Mouse (Mus musculus) brain, embryonic 18.5 days (tissue): ENCODE measurements around the gene Napsa.

Source experiments
- DNase-seq: peaks from one replicate; pipeline ENCODE4 v3.0.0-alpha.2; 2012; ENCODE audit warnings: low read depth, low spot score

The Napsa gene

DNA sequence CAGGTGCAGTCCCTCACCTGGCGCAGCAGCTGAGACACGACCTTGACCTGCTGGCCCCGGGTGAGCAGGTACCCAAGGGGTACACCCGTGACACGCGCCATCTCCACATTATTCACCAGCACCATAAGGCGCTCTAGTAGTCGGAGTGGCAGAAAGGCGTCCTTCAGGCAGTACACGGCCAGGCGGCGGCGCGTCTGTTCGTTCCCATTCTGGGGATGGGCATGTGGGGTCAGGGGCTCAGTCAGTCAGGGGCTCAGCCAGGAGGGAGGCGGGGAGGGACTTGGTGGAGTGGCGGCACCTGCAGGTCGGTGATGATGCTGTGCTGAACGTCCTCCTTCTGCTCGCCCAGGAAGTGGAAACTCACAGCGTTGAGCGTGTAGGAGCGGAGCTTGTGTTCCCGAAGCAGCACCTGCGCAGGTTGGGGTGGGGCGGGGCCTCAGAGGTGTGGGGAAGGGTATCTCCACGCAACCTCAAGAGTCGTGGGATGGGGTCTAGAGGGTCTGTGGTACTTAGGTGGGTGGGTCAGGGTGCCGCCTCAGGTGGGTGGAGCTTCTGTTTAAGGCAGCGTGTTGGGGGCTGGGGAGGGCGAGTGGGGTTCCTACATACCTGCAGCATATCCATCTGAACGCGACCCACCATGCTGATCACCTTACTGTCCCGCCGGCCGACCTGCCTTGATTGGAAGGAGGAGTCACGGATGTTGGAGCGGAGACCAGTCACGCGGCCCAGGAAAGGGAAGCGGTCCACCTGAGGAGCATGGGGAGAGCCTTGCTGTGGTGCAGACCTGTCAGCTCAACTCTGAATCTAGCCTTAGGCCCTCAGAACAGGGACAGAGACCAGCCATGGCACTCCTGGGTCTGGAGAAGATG, 33.2 kb upstream of the Napsa start:
- no peak for DNase-seq

GRCm38 (mm10) chr7:44542555-44542954, 29.6 kb upstream of the Napsa start:
- DNase-seq = no peak

GRCm38 (mm10) chr7:44543071-44543470, 29.1 kb upstream of the Napsa start:
- no peak for DNase-seq

- no peak for DNase-seq
Observed at GRCm38 (mm10) chr7:44546274-44546673, 25.9 kb upstream of the Napsa start.

GRCm38 (mm10) chr7:44547041-44547440, 25.1 kb upstream of the Napsa start:
- no peak for DNase-seq

DNA sequence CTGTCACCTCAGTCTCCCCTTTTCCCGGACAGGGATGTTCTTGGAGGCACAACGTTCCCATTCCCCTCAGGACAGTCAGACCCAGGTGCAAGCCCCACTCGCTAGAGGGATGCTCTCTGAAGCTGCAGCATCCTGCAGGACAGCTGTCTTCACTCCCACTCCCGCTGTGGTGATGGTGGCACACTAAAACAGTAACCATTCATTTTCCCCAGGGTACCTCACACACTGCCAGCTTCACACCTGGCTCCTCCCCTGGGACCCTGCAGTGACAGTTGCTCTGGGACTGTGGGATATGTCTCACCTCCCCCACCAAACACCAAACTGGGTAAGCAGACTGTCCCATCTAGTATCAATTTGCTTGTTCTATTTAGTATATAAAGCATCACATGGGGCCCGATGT, 24.5 kb upstream of the Napsa start:
- DNase-seq = no peak

DNA sequence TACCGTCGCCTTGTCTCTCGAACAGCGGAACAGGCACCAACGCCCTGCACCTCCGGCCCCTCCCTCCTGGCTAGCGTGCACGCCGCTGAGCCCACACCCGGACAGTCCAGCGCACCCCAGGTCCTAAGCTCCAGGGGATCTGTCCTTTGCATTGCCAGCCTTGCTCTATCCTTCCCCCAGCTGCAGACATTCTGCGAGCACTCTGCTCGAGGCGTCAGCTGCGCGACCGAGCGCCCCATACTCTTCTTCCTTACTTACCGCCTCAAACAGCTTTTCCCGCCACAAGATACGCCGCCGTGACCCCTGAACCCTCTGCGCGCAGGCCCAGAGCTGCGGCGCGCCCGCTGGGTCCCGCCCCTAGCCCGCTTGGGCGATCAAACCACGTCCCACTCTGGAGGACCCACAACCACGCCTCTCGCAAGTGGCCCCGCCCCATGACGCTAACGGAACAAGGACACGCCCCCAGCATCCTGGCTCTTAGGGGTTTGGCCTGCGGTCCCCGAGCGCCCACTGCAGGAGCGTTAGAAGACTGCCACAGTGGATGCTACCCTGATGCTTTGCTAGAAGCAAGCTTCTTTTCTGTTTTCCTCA, 23.6 kb upstream of the Napsa start, which contains the start of gene Pold1:
TSS of gene Pold1 (minus strand) at position 353 of the 591 bp plus-strand sequence.
- DNase-seq = peak; percentile 96

DNA sequence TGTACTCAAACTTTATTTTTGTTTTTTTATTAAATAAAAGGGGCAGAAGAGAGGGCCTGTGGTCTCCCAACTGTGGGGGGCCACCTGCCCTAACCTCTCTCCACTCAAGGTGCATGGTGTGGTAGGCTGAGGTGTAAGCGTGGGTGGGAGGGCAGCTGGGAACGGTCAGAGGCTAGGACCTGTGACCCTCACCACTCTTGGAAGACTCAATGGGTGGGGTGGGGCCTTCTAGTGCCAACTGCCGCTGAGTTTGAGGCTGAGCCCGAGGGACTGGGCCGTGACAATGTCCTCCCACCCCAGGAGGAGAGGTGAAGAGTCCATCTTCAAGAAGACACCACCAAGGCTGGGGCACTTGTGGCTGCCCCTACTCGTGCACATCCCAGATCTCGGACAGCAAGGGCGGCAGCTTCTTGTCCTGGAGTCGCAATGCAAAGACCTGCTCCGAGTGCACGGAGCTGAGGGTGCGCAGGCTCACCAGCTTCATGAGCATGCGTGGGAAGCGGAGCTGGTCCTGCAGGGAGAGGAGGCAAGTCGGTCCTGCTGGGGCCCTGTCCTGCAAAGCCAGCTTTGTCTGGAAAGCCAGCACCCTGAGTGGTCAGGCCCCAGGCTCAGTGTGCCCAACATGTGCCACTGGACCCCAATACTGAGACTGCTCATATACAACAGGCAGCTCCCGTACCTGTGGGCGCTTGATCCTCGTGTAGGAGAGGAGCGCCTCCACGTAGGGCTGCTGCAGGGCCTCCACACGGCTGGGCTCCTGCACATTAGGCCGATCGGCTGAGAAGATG, 22.4 kb upstream of the Napsa start:
- no peak for DNase-seq

- no peak for DNase-seq
Observed at GRCm38 (mm10) chr7:44550409-44550678, 21.8 kb upstream of the Napsa start.

DNA sequence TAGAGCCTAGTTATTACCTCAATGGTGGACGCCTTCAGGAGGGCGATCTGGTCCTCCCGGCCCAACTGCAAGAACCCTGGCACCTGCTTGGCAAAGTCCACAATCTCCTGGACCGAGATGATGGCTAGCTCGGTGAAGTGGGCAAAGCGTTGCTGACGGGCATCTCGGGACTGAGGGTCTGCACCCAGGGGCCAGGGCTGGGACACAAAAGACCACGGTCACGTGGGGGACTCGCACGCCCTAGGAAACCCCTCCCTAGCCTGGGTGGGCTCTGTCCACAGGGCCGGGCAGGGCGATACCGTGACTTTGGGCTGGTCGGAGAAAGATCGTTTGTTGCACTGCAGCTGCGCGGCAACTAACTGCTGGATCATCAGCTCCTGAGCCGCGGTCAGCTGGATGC, 20.9 kb upstream of the Napsa start:
- DNase-seq = no peak

DNA sequence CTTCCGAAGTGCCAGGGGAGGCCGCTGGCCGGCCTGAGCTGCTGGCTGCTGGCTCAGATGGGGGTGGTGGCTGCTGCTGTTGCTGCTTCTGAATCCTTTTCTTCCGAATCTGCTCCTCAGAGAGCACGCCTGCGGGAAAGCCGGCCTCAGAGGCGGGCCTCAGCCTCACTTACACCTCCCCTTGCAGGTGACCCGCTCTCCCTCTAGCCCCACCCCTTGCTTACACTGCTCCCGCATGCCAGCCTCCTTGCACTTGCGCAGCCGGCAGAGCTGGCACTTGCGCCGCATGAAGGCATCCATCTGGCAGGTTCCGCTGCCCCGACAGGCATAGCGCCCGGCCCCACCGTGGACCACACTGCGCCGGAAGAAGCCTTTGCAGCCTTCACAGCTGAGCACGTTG, 20.4 kb upstream of the Napsa start:
- DNase-seq = no peak

GRCm38 (mm10) chr7:44552141-44552908, 19.9 kb upstream of the Napsa start:
- DNase-seq = no peak

GRCm38 (mm10) chr7:44553196-44553764, 18.9 kb upstream of the Napsa start:
- DNase-seq = peak; percentile 65

DNA sequence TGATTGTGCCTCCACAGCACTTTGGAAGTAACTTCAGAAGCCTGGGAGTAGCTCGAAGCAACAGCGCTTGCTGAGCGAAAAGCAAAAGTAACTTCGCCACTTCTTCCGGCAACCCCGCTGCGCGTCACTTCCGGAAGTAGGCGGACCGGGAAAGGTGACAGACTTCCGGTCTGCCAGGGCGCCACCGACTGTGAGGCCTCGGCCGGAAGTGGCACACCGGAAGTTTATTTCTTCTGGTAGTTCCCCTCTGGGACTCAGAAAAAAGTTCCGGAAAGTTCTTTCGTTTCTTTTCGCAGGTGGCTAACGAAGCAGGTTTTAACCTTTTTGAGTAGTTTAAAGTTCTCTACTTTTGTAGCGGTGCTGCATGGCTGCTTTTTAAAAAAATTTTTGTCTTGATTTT, 18.4 kb upstream of the Napsa start, which contains the start of gene Nr1h2:
TSS of gene Nr1h2 (minus strand) at position 126 of the 400 bp plus-strand sequence.
- peak; percentile 83 for DNase-seq

GRCm38 (mm10) chr7:44557629-44558028, 14.6 kb upstream of the Napsa start:
- no peak for DNase-seq

- peak; percentile 55 for DNase-seq
Observed at GRCm38 (mm10) chr7:44560435-44561400, 11.5 kb upstream of the Napsa start.

DNA sequence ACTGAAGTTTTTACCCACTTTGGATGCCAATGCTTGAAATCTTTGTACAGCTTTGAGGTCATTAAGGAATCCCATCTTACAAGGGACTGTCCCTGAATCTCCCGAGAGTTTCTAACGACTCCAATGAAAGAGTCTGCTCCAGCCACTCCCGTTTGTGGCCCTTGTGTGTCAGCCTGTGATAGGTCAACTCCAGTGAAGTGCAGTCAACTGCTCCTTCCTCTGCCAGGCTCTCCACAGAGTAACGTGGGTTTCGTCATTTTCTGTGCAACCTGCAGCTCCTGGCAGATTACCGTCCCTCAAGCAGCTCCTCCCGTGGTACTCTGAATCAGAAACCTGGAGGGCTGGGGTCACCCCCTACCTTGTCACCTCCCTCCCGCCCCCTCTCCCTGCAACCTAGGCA, 8.9 kb upstream of the Napsa start:
- no peak for DNase-seq

DNA sequence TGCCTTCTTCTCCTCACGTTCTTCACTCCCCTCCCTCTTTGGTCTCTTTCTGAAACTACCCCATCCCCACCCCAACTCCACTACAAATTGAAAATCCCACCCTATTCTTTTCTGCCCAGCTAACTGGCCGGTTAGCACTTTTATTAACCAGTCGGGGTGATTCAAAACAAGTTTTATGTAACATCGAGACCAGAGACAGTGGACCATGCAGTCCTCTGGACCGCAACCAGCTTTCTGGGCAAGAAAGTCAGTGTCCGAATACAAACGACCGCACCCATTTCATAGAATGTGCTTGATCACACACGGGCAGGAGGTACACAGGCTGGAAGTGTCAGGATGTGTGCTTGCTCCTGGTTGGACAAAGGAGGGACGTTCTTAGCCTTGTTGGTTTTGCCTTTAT, 7.7 kb upstream of the Napsa start:
- DNase-seq = no peak

DNA sequence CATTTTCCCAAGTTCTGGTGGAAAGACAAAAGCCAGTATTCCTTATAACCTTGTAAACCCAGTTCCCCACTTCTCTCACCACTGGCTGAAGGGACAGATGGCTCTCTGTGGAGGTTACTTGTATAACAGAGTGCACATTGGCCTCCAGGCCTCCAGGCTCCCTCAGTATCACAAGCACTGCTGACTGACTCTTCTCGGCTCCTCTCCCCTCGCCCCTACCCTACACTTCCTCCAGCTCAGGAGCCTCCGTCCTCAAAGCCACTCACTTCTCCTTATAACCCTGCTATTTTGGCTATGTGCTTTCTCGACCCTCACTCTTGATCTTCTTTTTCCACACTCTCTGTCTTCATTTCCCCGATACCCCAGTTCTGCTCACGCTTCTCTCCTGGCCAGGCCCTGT, 6.8 kb upstream of the Napsa start:
- no peak for DNase-seq

DNA sequence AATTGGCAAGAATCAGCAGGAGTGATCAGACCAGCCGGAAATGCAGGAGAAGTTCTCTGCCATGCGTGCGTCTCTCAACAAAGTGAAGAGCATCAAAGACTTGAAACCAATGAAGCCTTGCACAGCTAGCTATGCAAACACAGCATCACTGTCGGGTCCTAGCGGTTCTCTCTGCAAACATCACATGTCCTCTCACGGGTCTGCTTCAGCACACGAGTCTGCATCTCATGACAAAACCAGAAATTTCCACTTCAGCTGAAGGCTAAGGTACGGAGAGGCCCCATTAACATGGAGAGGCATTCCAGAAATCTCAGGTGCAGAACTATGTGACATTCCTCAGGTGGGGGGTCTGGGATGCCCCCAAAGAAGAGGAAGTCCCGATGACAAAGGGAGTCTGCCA, 3.4 kb upstream of the Napsa start:
- no peak for DNase-seq
